Mouse (Mus musculus): ENCODE data around the gene Mapk9. TPM values are rescaled to one million over a fixed set of nuclear protein-coding genes. Genes with fewer than 3 reads are reported as not detected.

The Mapk9 gene
- polyA plus RNA-seq, 1 experiment from 2014 or later = 23.8 TPM

DNA sequence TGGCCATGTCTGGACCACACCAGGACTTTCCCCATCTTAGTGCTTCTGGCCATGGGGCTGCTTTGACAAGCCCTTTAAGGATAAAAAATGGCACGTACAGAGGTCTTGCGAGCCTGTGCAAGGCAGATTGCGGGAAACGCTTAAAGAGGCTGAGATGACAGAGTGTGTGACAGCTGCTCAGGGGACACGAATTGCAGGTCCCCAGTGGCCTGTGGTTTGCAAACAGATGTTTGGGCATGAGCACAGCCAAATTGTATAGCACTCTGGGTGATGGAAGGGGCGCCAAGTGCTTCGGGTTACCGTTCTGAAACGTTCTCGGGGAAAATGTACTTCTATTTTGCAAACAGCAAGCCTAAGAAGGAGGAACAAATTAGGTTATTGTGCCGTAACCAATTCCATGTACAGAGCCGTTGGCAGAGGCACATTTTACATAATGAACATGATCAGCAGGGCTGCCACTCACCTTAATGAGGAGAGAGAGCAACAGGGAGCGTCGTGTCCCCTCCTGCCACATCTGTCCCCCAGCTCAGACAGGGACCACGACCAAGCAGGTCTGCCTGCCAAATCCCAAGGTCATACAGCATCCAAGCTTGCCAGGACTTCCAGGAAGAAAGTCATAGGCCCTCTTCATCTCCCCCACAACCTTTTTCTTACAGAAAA is 72.1 kb downstream of the Mapk9 start:
- H3K4me1 ChIP-seq = no peaks in the 10 kb centered on the region
- WGBS = 82% methylated on average over 15 of the region's 15 CpGs

DNA sequence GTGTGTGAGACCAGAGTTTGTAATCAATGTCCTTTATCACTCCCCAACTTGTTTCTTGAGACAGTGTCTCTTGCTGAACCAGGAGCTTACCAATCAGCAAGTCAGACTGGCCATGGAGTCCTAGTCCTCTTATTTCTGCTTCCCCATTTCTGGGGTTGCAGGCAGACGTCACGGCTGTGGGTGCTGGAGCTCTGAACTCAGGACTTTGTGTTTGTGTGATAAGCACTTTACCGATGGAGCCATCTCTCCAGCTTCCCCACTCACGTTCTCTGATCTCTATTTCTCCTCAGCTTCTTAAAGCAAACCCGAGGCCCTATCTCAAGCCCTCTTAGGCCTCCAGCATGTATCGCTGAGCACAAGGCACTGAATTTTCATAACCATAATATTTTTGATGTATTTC is 72.8 kb downstream of the Mapk9 start:
- Histone ChIP-seq H3K4me1 (no peaks in the 10 kb centered on the region), H3K27me3 (ENCODE audit: poor library complexity, severe bottlenecking) (no peaks in the 10 kb centered on the region), H3K36me3 (replicated peaks) (no peaks in the 10 kb centered on the region), H3K27ac (no peak overlapping the region), H3K4me3 (no peak overlapping the region), H3K9me3 (no peaks in the 10 kb centered on the region)
- DNase-seq (ENCODE audit: extremely low spot score, low spot score) = no peak
- WGBS = 89% methylated on average over 6 of the region's 6 CpGs

More for the DNA sequence above, 72.1 kb downstream of the Mapk9 start:
- no peak overlapping the region for H3K27ac ChIP-seq
- no peaks in the 10 kb centered on the region for H3K27me3 ChIP-seq (ENCODE audit: poor library complexity, severe bottlenecking)
- H3K36me3 ChIP-seq (replicated peaks) = no peaks in the 10 kb centered on the region
- no peak overlapping the region for H3K4me3 ChIP-seq
- DNase-seq (ENCODE audit: extremely low spot score, low spot score) = no peak
- no peaks in the 10 kb centered on the region for H3K9me3 ChIP-seq

DNA sequence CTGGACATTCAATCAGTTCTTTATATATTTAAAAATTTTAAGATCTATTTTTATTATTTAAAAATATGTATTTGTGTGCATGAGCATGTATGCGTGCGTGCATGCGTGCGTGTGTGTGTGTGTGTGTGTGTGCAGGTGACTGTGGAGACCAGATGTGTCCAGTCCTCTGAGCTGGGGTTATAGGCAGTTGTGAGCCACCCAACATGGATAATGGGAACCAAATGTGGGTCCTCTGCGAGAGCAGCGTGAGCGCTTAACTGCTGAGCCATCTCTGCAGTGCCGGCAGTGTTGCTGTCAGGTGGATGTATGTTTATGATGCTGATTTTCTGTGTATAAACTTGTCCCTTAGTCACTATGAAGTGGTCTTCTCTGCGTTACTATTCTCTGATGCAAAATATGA is 77.0 kb downstream of the Mapk9 start:
- Histone ChIP-seq H3K27ac (no peak overlapping the region), H3K9me3 (no peaks in the 10 kb centered on the region), H3K4me3 (no peak overlapping the region), H3K27me3 (ENCODE audit: poor library complexity, severe bottlenecking) (no peaks in the 10 kb centered on the region), H3K4me1 (peaks cover 10% of the 10 kb centered on the region), H3K36me3 (replicated peaks) (no peaks in the 10 kb centered on the region)
- DNase-seq (ENCODE audit: extremely low spot score, low spot score) = no peak
- WGBS = 88% methylated on average over 9 of the region's 9 CpGs

DNA sequence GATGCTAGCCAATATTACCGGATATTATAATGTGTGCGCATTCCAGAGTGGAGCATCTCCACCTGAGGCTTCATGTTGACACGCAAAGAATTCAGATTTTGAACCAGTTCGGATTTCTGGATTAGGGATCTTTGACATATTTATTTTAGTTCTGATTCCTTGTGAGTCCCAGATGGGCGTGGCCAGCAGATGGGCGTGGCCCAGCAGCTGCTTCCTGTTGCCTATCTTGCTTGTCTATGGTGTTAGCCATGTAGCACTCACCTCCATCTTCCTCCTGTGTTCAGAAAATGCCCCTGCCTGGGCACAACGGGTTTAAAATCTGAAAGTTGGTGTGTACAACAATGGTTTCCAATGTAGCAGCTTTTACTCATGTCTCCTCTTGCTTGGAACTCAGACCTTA is 79.6 kb downstream of the Mapk9 start:
- H3K27me3 ChIP-seq (ENCODE audit: poor library complexity, severe bottlenecking) = no peaks in the 10 kb centered on the region
- WGBS = 85% methylated on average over 7 of the region's 7 CpGs
- H3K4me1 ChIP-seq = peaks cover 13% of the 10 kb centered on the region
- H3K9me3 ChIP-seq = no peaks in the 10 kb centered on the region
- no peaks in the 10 kb centered on the region for H3K36me3 ChIP-seq (replicated peaks)
- no peak overlapping the region for H3K4me3 ChIP-seq
- no peak for DNase-seq (ENCODE audit: extremely low spot score, low spot score)
- no peak overlapping the region for H3K27ac ChIP-seq

DNA sequence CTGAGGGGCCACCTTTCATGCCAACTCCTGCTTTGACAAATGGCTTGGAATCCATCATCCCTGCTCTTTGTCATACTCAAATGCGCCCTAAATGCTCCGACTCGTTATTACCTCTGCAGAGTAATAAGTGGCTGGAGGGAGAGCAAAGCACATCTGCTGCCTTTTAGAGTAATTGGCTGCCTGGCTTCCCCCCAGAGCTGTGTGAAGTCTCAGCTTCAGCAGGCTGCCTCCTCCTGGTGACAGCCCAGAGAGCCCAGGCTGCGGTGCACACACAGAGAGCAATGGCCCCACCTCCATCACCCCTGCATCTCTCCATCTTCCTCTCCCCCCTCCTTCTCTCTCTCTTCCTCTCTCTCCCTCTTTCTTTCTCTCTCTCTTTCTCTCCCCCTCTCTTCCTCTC is 80.6 kb downstream of the Mapk9 start:
- no peak for DNase-seq (ENCODE audit: extremely low spot score, low spot score)
- 51% methylated on average over 4 of the region's 4 CpGs for WGBS
- H3K4me1 ChIP-seq = peaks cover 22% of the 10 kb centered on the region

DNA sequence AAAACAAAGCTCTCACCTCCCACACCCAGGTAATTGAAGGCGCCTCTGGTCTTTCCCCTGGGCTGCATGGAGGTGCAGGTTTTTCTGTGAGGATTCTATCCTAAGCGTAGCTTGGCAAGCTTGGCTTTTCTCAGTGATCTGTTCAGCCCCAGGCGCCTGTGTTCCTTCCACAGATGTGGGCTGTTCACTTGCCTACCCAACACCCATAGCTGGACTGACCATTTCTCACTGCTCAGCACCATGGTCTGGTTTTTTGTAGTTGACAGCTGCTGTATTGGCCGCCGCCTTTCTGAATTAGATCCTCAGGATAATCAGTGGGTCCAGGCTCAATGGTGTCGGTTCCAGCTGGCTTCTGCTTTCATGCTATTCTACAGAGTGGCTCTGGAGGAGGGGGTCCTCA is 81.1 kb downstream of the Mapk9 start:
- Histone ChIP-seq H3K27me3 (ENCODE audit: poor library complexity, severe bottlenecking) (no peaks in the 10 kb centered on the region), H3K4me3 (no peak overlapping the region), H3K4me1 (peaks cover 22% of the 10 kb centered on the region), H3K36me3 (replicated peaks) (no peaks in the 10 kb centered on the region), H3K27ac (no peak overlapping the region), H3K9me3 (no peaks in the 10 kb centered on the region)
- 78% methylated on average over 6 of the region's 6 CpGs for WGBS
- DNase-seq (ENCODE audit: extremely low spot score, low spot score) = no peak

More for the DNA sequence above, 80.6 kb downstream of the Mapk9 start:
- peak overlapping the region; percentile 44; the same call in 1 of the 2 replicates for H3K27ac ChIP-seq
- no peaks in the 10 kb centered on the region for H3K9me3 ChIP-seq
- H3K4me3 ChIP-seq = no peak overlapping the region
- no peaks in the 10 kb centered on the region for H3K36me3 ChIP-seq (replicated peaks)
- no peaks in the 10 kb centered on the region for H3K27me3 ChIP-seq (ENCODE audit: poor library complexity, severe bottlenecking)

DNA sequence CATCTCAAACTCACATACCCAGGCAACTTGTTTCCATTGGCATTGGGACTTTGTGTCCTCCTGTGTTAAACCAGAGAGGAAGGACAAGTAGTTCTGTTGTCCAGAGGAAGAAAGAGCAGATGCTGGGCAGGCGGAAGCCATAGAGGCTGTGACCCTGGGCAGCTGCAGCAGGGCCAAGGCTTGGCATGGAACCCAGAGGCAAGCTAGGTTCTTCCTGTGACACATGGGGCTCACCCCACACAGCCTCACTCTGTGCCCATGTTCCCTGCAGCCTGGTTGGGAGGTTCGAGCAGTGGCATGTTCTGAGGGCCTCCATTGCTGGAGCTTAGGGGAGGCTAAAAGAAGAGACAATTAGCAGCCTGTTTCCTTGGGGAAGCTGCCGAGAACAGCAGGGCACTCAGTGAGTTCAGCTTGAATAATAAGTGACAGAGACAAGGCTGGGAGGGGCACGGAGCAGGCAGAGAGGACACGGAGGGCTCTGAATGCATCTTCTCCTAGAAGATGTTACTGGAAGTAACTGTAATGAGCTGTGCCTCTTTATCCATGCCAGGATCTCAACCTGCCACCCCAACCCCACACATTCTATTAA is 84.6 kb downstream of the Mapk9 start:
- Histone ChIP-seq H3K27ac (peak overlapping the region; percentile 40; the same call in 1 of the 2 replicates), H3K4me1 (peaks cover 22% of the 10 kb centered on the region), H3K36me3 (replicated peaks) (no peaks in the 10 kb centered on the region), H3K27me3 (ENCODE audit: poor library complexity, severe bottlenecking) (no peaks in the 10 kb centered on the region), H3K9me3 (no peaks in the 10 kb centered on the region), H3K4me3 (no peak overlapping the region)
- 37% methylated on average over 5 of the region's 5 CpGs for WGBS
- DNase-seq (ENCODE audit: extremely low spot score, low spot score) = no peak

DNA sequence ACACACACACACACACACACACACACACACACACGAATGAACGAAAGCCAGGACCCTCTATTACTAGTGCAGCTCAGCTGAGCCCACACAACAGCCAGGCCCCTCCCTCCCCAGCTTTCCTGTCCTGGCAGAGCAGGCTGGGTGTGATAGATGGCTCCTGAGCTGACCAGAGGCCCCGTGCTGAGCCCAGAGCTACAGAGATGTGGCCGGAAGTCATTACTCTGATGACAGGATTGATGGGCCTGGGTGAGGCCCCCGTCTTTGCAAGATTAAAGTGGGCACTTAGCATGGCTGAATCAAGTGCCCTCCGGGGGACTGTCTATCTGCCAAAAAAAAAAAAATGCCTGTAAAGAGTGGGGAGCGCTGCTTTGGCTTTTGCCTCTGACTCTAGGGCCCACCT is 85.3 kb downstream of the Mapk9 start:
- H3K27ac ChIP-seq = no peak overlapping the region
- peaks cover 20% of the 10 kb centered on the region for H3K4me1 ChIP-seq
- WGBS = 54% methylated on average over 7 of the region's 7 CpGs
- H3K4me3 ChIP-seq = no peak overlapping the region
- no peaks in the 10 kb centered on the region for H3K9me3 ChIP-seq
- no peaks in the 10 kb centered on the region for H3K36me3 ChIP-seq (replicated peaks)
- no peaks in the 10 kb centered on the region for H3K27me3 ChIP-seq (ENCODE audit: poor library complexity, severe bottlenecking)
- no peak for DNase-seq (ENCODE audit: extremely low spot score, low spot score)

DNA sequence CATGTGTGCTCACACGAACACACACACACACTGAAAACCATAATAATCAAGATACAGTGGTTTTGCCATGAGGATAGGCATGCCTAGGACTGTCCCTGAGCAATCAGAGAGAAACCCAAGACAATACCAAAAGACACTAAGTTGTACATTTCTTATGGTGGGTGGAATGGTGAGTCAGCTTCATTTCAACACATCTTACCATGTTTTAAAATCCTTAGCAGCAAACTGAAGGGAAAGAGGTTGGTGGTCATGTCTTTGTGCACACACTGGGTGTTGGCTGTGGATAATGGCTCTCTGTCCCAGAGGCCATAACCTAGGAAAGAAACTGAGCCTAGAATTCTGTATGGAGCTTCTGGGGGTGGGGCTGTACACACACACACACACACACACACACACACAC is 87.3 kb downstream of the Mapk9 start:
- peaks cover 18% of the 10 kb centered on the region for H3K4me1 ChIP-seq
- DNase-seq (ENCODE audit: extremely low spot score, low spot score) = no peak
- no peak overlapping the region for H3K4me3 ChIP-seq
- no peak overlapping the region for H3K27ac ChIP-seq
- no peaks in the 10 kb centered on the region for H3K9me3 ChIP-seq
- H3K27me3 ChIP-seq (ENCODE audit: poor library complexity, severe bottlenecking) = no peaks in the 10 kb centered on the region
- no peaks in the 10 kb centered on the region for H3K36me3 ChIP-seq (replicated peaks)
- WGBS = 85% methylated on average over 1 of the region's 1 CpGs

DNA sequence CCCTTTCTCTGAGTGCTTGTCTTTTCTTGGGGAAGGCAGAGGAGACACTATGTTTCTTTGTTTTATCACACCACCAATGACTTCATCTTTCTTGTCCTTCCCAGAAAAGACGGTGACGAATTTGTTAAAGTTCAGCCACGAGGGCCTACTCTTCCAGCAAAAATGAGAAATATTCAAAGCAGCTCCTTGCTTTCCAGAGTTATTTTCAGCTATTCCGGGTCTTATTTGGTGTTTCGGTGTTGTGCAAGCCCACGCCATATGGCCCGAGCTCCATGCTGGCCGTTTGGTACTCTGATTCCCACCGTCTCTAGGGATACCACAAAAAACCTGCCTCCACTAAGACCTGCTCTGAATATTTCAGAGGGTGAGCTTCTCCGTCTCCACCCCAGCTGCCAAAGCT is 87.8 kb downstream of the Mapk9 start:
- no peaks in the 10 kb centered on the region for H3K36me3 ChIP-seq (replicated peaks)
- H3K27me3 ChIP-seq (ENCODE audit: poor library complexity, severe bottlenecking) = no peaks in the 10 kb centered on the region
- DNase-seq (ENCODE audit: extremely low spot score, low spot score) = no peak
- no peak overlapping the region for H3K27ac ChIP-seq
- H3K9me3 ChIP-seq = no peaks in the 10 kb centered on the region
- peaks cover 23% of the 10 kb centered on the region for H3K4me1 ChIP-seq
- WGBS = 77% methylated on average over 10 of the region's 10 CpGs
- H3K4me3 ChIP-seq = no peak overlapping the region

Small RNA genes within 50 kb of the gene (microRNA-seq; reads per million reads assigned to microRNA genes)
- not detected for gene Gm23492

Other genes with a start within 250 kb of the Mapk9 start
- gene Flt4, start 237.5 kb upstream of the Mapk9 start, polyA plus RNA-seq (2016; fragmentation: Nextera tagmentation; extraction: Ambion mirVana) = 4.8 and 5.0 TPM in 2 replicates
- gene Scgb3a1, start 183.1 kb upstream of the Mapk9 start, polyA plus RNA-seq (2016; fragmentation: Nextera tagmentation; extraction: Ambion mirVana) = not detected in 2 replicates
- 60.1 and 63.1 TPM in 2 replicates for gene Cnot6, start 134.0 kb upstream of the Mapk9 start, polyA plus RNA-seq (2016; fragmentation: Nextera tagmentation; extraction: Ambion mirVana)
- 25.8 TPM in 2 replicates for gene Gfpt2, start 52.6 kb upstream of the Mapk9 start, polyA plus RNA-seq (2016; fragmentation: Nextera tagmentation; extraction: Ambion mirVana)
- 0.29 and 0.33 TPM in 2 replicates for gene Rasgef1c, start 55.1 kb downstream of the Mapk9 start, polyA plus RNA-seq (2016; fragmentation: Nextera tagmentation; extraction: Ambion mirVana)
- 55.9 and 59.8 TPM in 2 replicates for gene Rnf130, start 178.6 kb downstream of the Mapk9 start, polyA plus RNA-seq (2016; fragmentation: Nextera tagmentation; extraction: Ambion mirVana)